Mouse (Mus musculus): ENCODE data around the gene Syce3.

DNA sequence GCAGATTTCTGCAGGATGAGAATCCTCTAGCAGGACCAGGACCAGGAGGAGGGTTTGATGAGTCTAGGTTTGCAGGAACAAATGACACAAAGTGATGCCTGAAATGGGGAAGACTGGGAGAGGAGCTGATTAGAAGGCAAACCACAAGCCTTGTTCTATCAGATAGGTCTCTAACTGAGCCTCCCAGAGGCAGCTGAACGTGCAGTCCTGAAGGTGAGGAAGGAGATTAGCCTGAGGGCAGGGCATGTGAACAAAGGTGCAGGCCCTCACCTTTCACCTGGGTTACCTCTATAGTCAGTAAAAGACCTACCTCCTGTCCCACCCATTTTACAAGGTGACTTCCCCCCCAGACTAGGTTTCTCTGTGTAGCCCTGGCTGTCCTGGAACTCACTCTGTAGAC is 10.6 kb downstream of the Syce3 start:
- TF ChIP-seq POLR2A (IDR thresholded peaks at IDR 0.05; ENCODE audit: low read depth, low read length) (no peak), CTCF (IDR thresholded peaks at IDR 0.05; ENCODE audit: extremely low read depth, insufficient read length, insufficient replicate concordance, low read depth, low read length) (no peak)
